Mouse (Mus musculus) adrenal gland, postnatal 36 days (tissue): ENCODE data around the gene Kcnma1. TPM values are rescaled to one million over a fixed set of nuclear protein-coding genes. Genes with fewer than 3 reads are reported as not detected.

Experiments used
- DNase-seq, 2 experiments: peaks; one replicate each; pipeline ENCODE4 v3.0.0; 2021; ENCODE audit warnings: mixed read lengths in 1 of 2
- total RNA-seq, 2 experiments: library from RNA; stranded (reverse); gene quantifications; 2 replicates each; pipeline ENCODE4 v1.2.3; 2021

Gene Kcnma1
- total RNA-seq, 2 experiments from 2014 or later = 46.0 to 72.9 TPM

GRCm38 (mm10) chr14:23594629-23595028, 419.7 kb downstream of the Kcnma1 start:
- no peak for DNase-seq

GRCm38 (mm10) chr14:23592826-23593447, 421.4 kb downstream of the Kcnma1 start:
- DNase-seq = no peak

GRCm38 (mm10) chr14:23589744-23590481, 424.4 kb downstream of the Kcnma1 start:
- DNase-seq = no peak

- DNase-seq = peak; percentile 67 to 70
Observed at GRCm38 (mm10) chr14:23587451-23587850, 426.8 kb downstream of the Kcnma1 start.

- DNase-seq = peak; percentile 27 to 75
Observed at GRCm38 (mm10) chr14:23583235-23583634, 431.1 kb downstream of the Kcnma1 start.

GRCm38 (mm10) chr14:23581282-23581681, 433.0 kb downstream of the Kcnma1 start:
- DNase-seq = no peak

GRCm38 (mm10) chr14:23575951-23576350, 438.3 kb downstream of the Kcnma1 start:
- DNase-seq = peak; percentile 23 to 51

- DNase-seq = peak; percentile 37 to 40
Observed at GRCm38 (mm10) chr14:23574136-23574535, 440.2 kb downstream of the Kcnma1 start.

- peak; percentile 16 to 47 for DNase-seq
Observed at GRCm38 (mm10) chr14:23573385-23573784, 440.9 kb downstream of the Kcnma1 start.

- DNase-seq = no peak
Observed at GRCm38 (mm10) chr14:23572778-23573177, 441.5 kb downstream of the Kcnma1 start.

GRCm38 (mm10) chr14:23570251-23570650, 444.0 kb downstream of the Kcnma1 start:
- peak; percentile 32 to 44 for DNase-seq

GRCm38 (mm10) chr14:23565931-23566330, 448.4 kb downstream of the Kcnma1 start:
- no peak for DNase-seq

GRCm38 (mm10) chr14:23564474-23564873, 449.8 kb downstream of the Kcnma1 start:
- DNase-seq = no peak

- DNase-seq = no peak
Observed at GRCm38 (mm10) chr14:23563180-23563579, 451.1 kb downstream of the Kcnma1 start.

GRCm38 (mm10) chr14:23555647-23556046, 458.6 kb downstream of the Kcnma1 start:
- DNase-seq = no peak

- DNase-seq = peak in 1 of 2 experiments; percentile 56
Observed at GRCm38 (mm10) chr14:23552252-23552974, 461.9 kb downstream of the Kcnma1 start.

GRCm38 (mm10) chr14:23550467-23550866, 463.8 kb downstream of the Kcnma1 start:
- DNase-seq = no peak

- DNase-seq = no peak
Observed at GRCm38 (mm10) chr14:23542131-23542530, 472.2 kb downstream of the Kcnma1 start.

- DNase-seq = no peak
Observed at GRCm38 (mm10) chr14:23539621-23540020, 474.7 kb downstream of the Kcnma1 start.

- DNase-seq = no peak
Observed at GRCm38 (mm10) chr14:23533346-23533745, 480.9 kb downstream of the Kcnma1 start.

- DNase-seq = no peak
Observed at GRCm38 (mm10) chr14:23531735-23532525, 482.4 kb downstream of the Kcnma1 start.

GRCm38 (mm10) chr14:23529720-23530119, 484.6 kb downstream of the Kcnma1 start:
- DNase-seq = peak; percentile 56 to 57
